Mouse (Mus musculus) heart, embryonic 12.5 days (tissue): ENCODE measurements around the gene Ccdc146. TPM values are rescaled to one million over a fixed set of nuclear protein-coding genes. Genes with fewer than 3 reads are reported as not detected.

Source experiments
- ATAC-seq: fragments of 200-750 bp; cut with Nextera tagmentation; 2 replicates; pipeline ENCODE4 v1.8.0; 2017; ENCODE audit warnings: moderate TSS enrichment, moderate library complexity; ENCODE audit not compliant: insufficient number of reproducible peaks, low FRiP score
- H3K27ac ChIP-seq: fragments of 300-500 bp; sonication (generic); 2 replicates; pipeline ENCODE4 v1.5.1; 2016; ENCODE audit warnings: mild to moderate bottlenecking, moderate library complexity; ENCODE audit not compliant: poor library complexity, severe bottlenecking
- H3K27me3 ChIP-seq: fragments of 300-500 bp; sonication (generic); replicated peaks from 2 replicates; pipeline ENCODE4 v1.6.1; 2016; ENCODE audit warnings: mild to moderate bottlenecking, moderate library complexity
- H3K36me3 ChIP-seq: fragments of 300-500 bp; sonication (generic); 2 replicates; pipeline ENCODE4 v1.6.1; 2016; ENCODE audit warnings: mild to moderate bottlenecking, moderate library complexity
- H3K4me1 ChIP-seq: fragments of 300-500 bp; sonication (generic); replicated peaks from 2 replicates; pipeline ENCODE4 v1.6.1; 2016; ENCODE audit warnings: mild to moderate bottlenecking
- H3K4me2 ChIP-seq: fragments of 300-500 bp; sonication (generic); 2 replicates; pipeline ENCODE4 v1.6.1; 2016; ENCODE audit warnings: mild to moderate bottlenecking, moderate library complexity
- H3K4me3 ChIP-seq: fragments of 300-500 bp; sonication (generic); 2 replicates; pipeline ENCODE4 v1.5.1; 2016; ENCODE audit warnings: mild to moderate bottlenecking
- H3K9ac ChIP-seq: fragments of 300-500 bp; sonication (generic); 2 replicates; pipeline ENCODE4 v1.6.1; 2016; ENCODE audit warnings: mild to moderate bottlenecking, moderate library complexity
- H3K9me3 ChIP-seq: fragments of 300-500 bp; sonication (generic); replicated peaks from 2 replicates; pipeline ENCODE4 v1.6.1; 2016; ENCODE audit warnings: mild to moderate bottlenecking, moderate library complexity
- WGBS: fragments of 180-500 bp; shearing (Covaris S2); methylation state at CpG from one replicate; pipeline ENCODE4 v1.1.7; 2016; 5-methylcytosine and 5-hydroxymethylcytosine counted together
- polyA plus RNA-seq: library from polyadenylated mRNA; unstranded; fragments of >200 nt; fragmentation: Nextera tagmentation; extraction: Ambion mirVana; gene quantifications from 2 replicates; pipeline ENCODE4 v1.2.1, GENCODE M21; 2016

Ccdc146 gene
- polyA plus RNA-seq, 1 experiment from 2014 or later: 1.3 TPM

- peak; percentile 88 for ATAC-seq
- Histone ChIP-seq H3K9ac (peak overlapping the region; percentile 64), H3K27me3 (no peaks in the 10 kb centered on the region), H3K4me2 (peak overlapping the region; percentile 51), H3K4me3 (no peak overlapping the region), H3K36me3 (no peaks in the 10 kb centered on the region), H3K27ac (peak overlapping the region; percentile 100), H3K9me3 (peaks cover 4% of the 10 kb centered on the region; the same call in 1 of the 2 replicates), H3K4me1 (peaks cover 44% of the 10 kb centered on the region)
- 32% methylated on average over 11 of the region's 11 CpGs for WGBS
Observed at GRCm38 (mm10) chr5:21329672-21330665, 94.5 kb downstream of the Ccdc146 start.

GRCm38 (mm10) chr5:21328560-21328959, 95.9 kb downstream of the Ccdc146 start:
- Histone ChIP-seq H3K36me3 (no peaks in the 10 kb centered on the region), H3K4me3 (no peak overlapping the region), H3K9ac (no peak overlapping the region), H3K4me1 (peaks cover 44% of the 10 kb centered on the region), H3K27me3 (no peaks in the 10 kb centered on the region), H3K9me3 (no peaks in the 10 kb centered on the region), H3K4me2 (no peak overlapping the region), H3K27ac (peak overlapping the region; percentile 100)
- no peak for ATAC-seq
- 70% methylated on average over 1 of the region's 1 CpGs for WGBS

- Histone ChIP-seq H3K27ac (no peak overlapping the region), H3K4me3 (no peak overlapping the region), H3K9ac (no peak overlapping the region), H3K36me3 (no peaks in the 10 kb centered on the region), H3K4me2 (no peak overlapping the region), H3K4me1 (peaks cover 32% of the 10 kb centered on the region), H3K27me3 (no peaks in the 10 kb centered on the region), H3K9me3 (no peaks in the 10 kb centered on the region)
- WGBS: 9% methylated on average over 1 of the region's 1 CpGs
- ATAC-seq: no peak
Observed at GRCm38 (mm10) chr5:21326494-21326893, 98.0 kb downstream of the Ccdc146 start.

- H3K4me2 ChIP-seq: no peak overlapping the region
- H3K36me3 ChIP-seq: no peaks in the 10 kb centered on the region
- no peak overlapping the region for H3K9ac ChIP-seq
- H3K9me3 ChIP-seq: no peaks in the 10 kb centered on the region
- 38% methylated on average over 2 of the region's 2 CpGs for WGBS
- H3K27ac ChIP-seq: no peak overlapping the region
- no peaks in the 10 kb centered on the region for H3K27me3 ChIP-seq
- no peak for ATAC-seq
- peaks cover 8% of the 10 kb centered on the region for H3K4me1 ChIP-seq
- no peak overlapping the region for H3K4me3 ChIP-seq
Observed at GRCm38 (mm10) chr5:21320138-21320537, 104.3 kb downstream of the Ccdc146 start.

GRCm38 (mm10) chr5:21314696-21315095, 109.8 kb downstream of the Ccdc146 start:
- Histone ChIP-seq H3K36me3 (no peaks in the 10 kb centered on the region), H3K27me3 (no peaks in the 10 kb centered on the region), H3K4me1 (0 out of 2 replicates have a peak, but pooled peaks cover under 1% of the 10 kb centered on the region), H3K9ac (no peak overlapping the region), H3K27ac (no peak overlapping the region), H3K4me2 (no peak overlapping the region), H3K9me3 (no peaks in the 10 kb centered on the region), H3K4me3 (no peak overlapping the region)
- WGBS: 83% methylated on average over 3 of the region's 3 CpGs
- no peak for ATAC-seq

- Histone ChIP-seq H3K4me1 (0 out of 2 replicates have a peak, but pooled peaks cover 4% of the 10 kb centered on the region), H3K27ac (no peak overlapping the region), H3K4me2 (no peak overlapping the region), H3K9ac (no peak overlapping the region), H3K9me3 (no peaks in the 10 kb centered on the region), H3K27me3 (no peaks in the 10 kb centered on the region), H3K4me3 (no peak overlapping the region), H3K36me3 (no peaks in the 10 kb centered on the region)
- ATAC-seq: no peak
- 80% methylated on average over 5 of the region's 5 CpGs for WGBS
Observed at GRCm38 (mm10) chr5:21307165-21307564, 117.3 kb downstream of the Ccdc146 start.

GRCm38 (mm10) chr5:21301011-21301410, 123.5 kb downstream of the Ccdc146 start:
- Histone ChIP-seq H3K4me3 (no peak overlapping the region), H3K27me3 (no peaks in the 10 kb centered on the region), H3K36me3 (no peaks in the 10 kb centered on the region), H3K9ac (no peak overlapping the region), H3K9me3 (no peaks in the 10 kb centered on the region), H3K4me2 (no peak overlapping the region), H3K27ac (no peak overlapping the region), H3K4me1 (peaks cover 8% of the 10 kb centered on the region; the same call in 1 of the 2 replicates)
- WGBS: 64% methylated on average over 6 of the region's 6 CpGs
- ATAC-seq: no peak

- no peak overlapping the region for H3K4me2 ChIP-seq
- H3K27me3 ChIP-seq: no peaks in the 10 kb centered on the region
- H3K4me3 ChIP-seq: no peak overlapping the region
- H3K9ac ChIP-seq: no peak overlapping the region
- no peaks in the 10 kb centered on the region for H3K36me3 ChIP-seq
- no peak overlapping the region for H3K27ac ChIP-seq
- WGBS: 88% methylated on average over 3 of the region's 3 CpGs
- ATAC-seq: no peak
- H3K4me1 ChIP-seq: peaks cover 4% of the 10 kb centered on the region; the same call in 1 of the 2 replicates
- no peaks in the 10 kb centered on the region for H3K9me3 ChIP-seq
Observed at GRCm38 (mm10) chr5:21300058-21300457, 124.4 kb downstream of the Ccdc146 start.

GRCm38 (mm10) chr5:21299076-21299755, 125.3 kb downstream of the Ccdc146 start:
- no peak for ATAC-seq
- H3K4me3 ChIP-seq: no peak overlapping the region
- H3K9me3 ChIP-seq: no peaks in the 10 kb centered on the region
- H3K4me1 ChIP-seq: peaks cover 4% of the 10 kb centered on the region; the same call in 1 of the 2 replicates
- H3K27me3 ChIP-seq: no peaks in the 10 kb centered on the region
- no peak overlapping the region for H3K27ac ChIP-seq
- H3K36me3 ChIP-seq: no peaks in the 10 kb centered on the region
- H3K4me2 ChIP-seq: no peak overlapping the region
- WGBS: 53% methylated on average over 21 of the region's 21 CpGs
- H3K9ac ChIP-seq: no peak overlapping the region

- H3K27me3 ChIP-seq: no peaks in the 10 kb centered on the region
- no peak overlapping the region for H3K9ac ChIP-seq
- no peak overlapping the region for H3K27ac ChIP-seq
- peaks cover 4% of the 10 kb centered on the region; the same call in 1 of the 2 replicates for H3K4me1 ChIP-seq
- 78% methylated on average over 8 of the region's 8 CpGs for WGBS
- H3K36me3 ChIP-seq: no peaks in the 10 kb centered on the region
- no peaks in the 10 kb centered on the region for H3K9me3 ChIP-seq
- H3K4me2 ChIP-seq: no peak overlapping the region
- no peak overlapping the region for H3K4me3 ChIP-seq
- no peak for ATAC-seq
Observed at GRCm38 (mm10) chr5:21295683-21296082, 128.8 kb downstream of the Ccdc146 start.

- Histone ChIP-seq H3K27ac (no peak overlapping the region), H3K9ac (no peak overlapping the region), H3K4me2 (no peak overlapping the region), H3K36me3 (no peaks in the 10 kb centered on the region), H3K27me3 (no peaks in the 10 kb centered on the region), H3K4me3 (no peak overlapping the region), H3K4me1 (peaks cover 13% of the 10 kb centered on the region), H3K9me3 (no peaks in the 10 kb centered on the region)
- 84% methylated on average over 8 of the region's 8 CpGs for WGBS
- no peak for ATAC-seq
Observed at GRCm38 (mm10) chr5:21290594-21290993, 133.9 kb downstream of the Ccdc146 start.
